Mouse (Mus musculus) olfactory bulb, adult 2 months (tissue): Measurements from ENCODE around the gene Heg1. TPM values are rescaled to one million over a fixed set of nuclear protein-coding genes. Genes with fewer than 3 reads are reported as not detected.

Source experiments
- H3K27ac ChIP-seq: fragments of 200-500 bp; 2 replicates; pipeline ENCODE4 v1.5.1; 2012; ENCODE audit warnings: low read depth, low read length; ENCODE audit not compliant: insufficient read depth
- H3K4me1 ChIP-seq: fragments of 200-500 bp; 2 replicates; pipeline ENCODE4 v1.6.1; 2012; ENCODE audit warnings: low read length; ENCODE audit not compliant: control insufficient read depth, insufficient read depth
- H3K4me3 ChIP-seq: fragments of 200-500 bp; 2 replicates; pipeline ENCODE4 v1.5.1; 2012; ENCODE audit warnings: mild to moderate bottlenecking, low read depth, low read length, moderate library complexity; ENCODE audit not compliant: insufficient read depth
- CTCF ChIP-seq: fragments of 200-500 bp; IDR thresholded peaks from 2 replicates; pipeline ENCODE4 v1.5.1; 2012; ENCODE audit warnings: low read depth, mild to moderate bottlenecking, low read length, moderate library complexity; ENCODE audit not compliant: insufficient read depth
- POLR2A ChIP-seq: fragments of 200-500 bp; IDR thresholded peaks from 2 replicates; pipeline ENCODE4 v1.6.1; 2012; ENCODE audit warnings: mild to moderate bottlenecking, low read depth, low read length, moderate library complexity; ENCODE audit not compliant: insufficient read depth
- WGBS: fragments of 180-500 bp; shearing (Covaris S2); methylation state at CpG from one replicate; pipeline ENCODE4 v1.1.7; 2018; 5-methylcytosine and 5-hydroxymethylcytosine counted together
- polyA plus RNA-seq: library from polyadenylated mRNA; stranded (reverse); fragments of >200 nt; gene quantifications from 2 replicates; pipeline ENCODE4 v1.2.4, GENCODE M21; 2012; ENCODE audit warnings: low replicate concordance; ENCODE audit not compliant: missing spikeins, insufficient read depth, insufficient read length

Heg1 gene
- polyA plus RNA-seq, 1 experiment = not detected

DNA sequence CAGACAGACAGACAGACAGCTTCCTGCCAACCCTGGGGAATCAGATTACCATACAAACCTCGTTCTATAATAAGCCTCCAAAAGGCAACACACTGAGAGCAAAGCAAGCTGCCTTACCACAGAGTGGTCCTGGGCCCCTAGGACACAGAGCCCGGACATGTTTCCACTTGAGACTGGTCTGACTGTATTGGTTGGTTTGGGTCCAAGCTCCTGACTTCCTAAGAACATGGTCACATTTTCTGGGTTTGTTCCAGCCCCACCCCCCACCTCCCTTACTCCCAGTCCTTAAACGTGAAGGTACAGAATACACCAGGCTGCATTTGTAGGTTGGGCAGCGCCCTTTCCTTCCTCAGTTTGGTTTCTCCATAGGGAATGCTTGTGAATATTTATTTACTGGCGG, 57.6 kb downstream of the Heg1 start:
- Histone ChIP-seq H3K4me1 (peaks cover 3% of the 10 kb centered on the region; the same call in 1 of the 2 replicates), H3K4me3 (no peak overlapping the region), H3K27ac (no peak overlapping the region)
- no peak for TF ChIP-seq CTCF
- TF ChIP-seq POLR2A = no peak
- WGBS = 70% methylated on average over 5 of the region's 5 CpGs

DNA sequence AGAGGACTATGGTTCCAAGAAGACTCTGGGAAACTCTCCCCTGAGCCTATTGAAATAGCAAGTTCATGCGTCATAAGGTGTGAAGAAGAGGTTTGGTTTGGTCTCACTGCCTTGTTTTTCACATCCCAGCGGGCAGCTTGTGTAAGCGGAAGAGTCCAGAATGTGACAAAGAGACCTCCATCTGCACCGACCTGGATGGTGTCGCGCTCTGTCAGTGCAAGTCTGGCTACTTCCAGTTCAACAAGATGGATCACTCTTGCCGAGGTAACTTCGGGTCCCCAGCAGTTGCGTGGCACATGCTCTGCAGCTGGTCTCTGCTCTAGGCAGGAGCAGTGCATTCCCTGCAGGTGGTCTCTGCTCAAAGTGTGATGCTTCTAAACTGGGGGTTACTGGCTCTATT, 58.1 kb downstream of the Heg1 start:
- H3K4me1 ChIP-seq = peaks cover 3% of the 10 kb centered on the region; the same call in 1 of the 2 replicates
- 79% methylated on average over 9 of the region's 9 CpGs for WGBS
- TF ChIP-seq POLR2A (no peak), CTCF (no peak)
- no peak overlapping the region for H3K27ac ChIP-seq
- no peak overlapping the region for H3K4me3 ChIP-seq

DNA sequence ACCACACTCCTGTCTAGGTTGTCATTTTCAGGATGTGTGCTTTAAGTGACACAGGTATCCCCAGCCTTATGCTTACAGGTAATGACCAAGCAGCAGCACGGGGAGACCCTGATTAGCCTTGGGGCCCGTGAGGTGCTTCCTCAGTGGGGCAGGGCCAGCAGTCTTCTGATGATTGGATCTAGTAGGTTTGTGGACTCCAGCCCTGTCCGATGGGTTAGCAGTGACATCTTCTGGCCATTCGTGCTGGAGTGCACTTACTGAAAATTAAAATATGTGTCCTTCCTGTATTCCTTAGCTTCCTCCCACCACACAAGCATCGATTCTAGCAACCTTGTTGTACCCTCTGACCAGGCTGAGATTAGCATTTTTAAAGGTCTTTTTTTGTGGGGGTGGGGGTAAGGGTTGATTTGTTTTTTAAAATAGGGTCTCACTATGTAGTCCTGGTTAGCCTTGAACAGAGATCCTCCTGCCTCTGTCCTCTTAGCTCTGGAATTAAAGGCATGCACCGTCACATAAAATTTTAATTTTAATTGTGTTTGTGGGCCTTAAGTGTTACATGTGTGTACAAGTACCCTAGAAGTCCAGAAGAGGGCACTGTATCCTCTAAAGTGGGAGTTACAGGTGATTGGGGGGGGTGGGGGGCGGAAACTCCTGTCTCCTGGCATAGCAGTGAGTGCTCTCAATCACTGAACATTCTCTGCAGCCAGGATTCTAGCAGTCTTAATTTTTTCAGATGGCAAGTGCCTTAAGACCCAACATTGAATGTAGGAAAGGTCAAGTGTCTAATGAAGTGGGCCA, 60.7 kb downstream of the Heg1 start:
- H3K4me1 ChIP-seq = no peaks in the 10 kb centered on the region
- 61% methylated on average over 7 of the region's 7 CpGs for whole genome bisulfite sequencing
- H3K4me3 ChIP-seq = no peak overlapping the region
- TF ChIP-seq CTCF (no peak), POLR2A (no peak)
- H3K27ac ChIP-seq = no peak overlapping the region

DNA sequence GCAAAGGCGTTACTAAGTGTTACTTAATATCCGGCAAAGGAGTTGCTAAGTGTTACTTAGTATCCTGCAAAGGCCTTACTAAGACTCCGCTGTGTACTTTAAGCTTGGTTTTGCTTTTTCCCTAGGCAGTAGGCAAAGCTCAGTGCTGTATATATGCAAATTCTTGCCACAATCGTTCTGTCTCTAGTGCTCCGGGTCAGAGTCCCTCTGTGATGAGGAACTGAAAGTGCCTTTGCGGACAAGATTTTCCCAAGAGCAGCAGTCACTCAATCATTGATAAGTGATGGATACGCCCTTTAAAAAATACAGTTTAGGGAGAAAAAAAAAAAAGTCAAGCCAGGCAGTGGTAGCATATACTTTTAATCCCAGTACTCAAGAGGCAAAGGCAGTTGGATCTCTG, 61.3 kb downstream of the Heg1 start:
- H3K4me1 ChIP-seq = no peaks in the 10 kb centered on the region
- no peak overlapping the region for H3K4me3 ChIP-seq
- no peak overlapping the region for H3K27ac ChIP-seq
- 85% methylated on average over 7 of the region's 7 CpGs for WGBS
- TF ChIP-seq POLR2A (no peak), CTCF (no peak)

DNA sequence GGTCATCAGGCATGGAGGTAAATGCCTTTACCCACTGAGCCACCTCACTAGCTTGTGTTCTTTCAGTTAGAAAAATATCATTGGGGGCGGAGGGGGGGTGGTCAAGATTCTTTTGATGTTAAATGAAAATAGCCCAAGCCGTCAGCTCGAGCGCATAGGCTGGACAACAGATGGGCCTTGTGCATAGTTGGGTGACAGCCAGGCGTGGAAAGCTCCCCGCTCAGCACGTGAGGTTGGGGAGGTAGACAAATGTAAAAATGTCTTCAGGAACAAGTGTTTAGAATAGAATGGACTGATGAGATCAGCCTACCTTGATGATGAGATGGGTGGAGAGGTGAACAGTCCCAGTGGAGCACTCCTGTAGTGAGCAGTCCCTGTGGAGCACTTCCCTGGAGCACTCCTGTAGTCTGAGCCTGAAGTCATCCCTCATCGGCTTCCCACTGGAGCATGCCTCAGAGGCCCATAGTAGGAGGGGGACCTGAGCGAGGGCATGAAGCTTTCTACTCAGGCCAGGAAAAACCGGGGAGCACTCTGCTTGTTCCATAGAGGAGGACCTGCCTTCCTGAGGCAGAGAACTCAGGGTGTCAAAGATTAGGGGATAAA, 62.0 kb downstream of the Heg1 start:
- Histone ChIP-seq H3K27ac (no peak overlapping the region), H3K4me1 (no peaks in the 10 kb centered on the region), H3K4me3 (no peak overlapping the region)
- 84% methylated on average over 10 of the region's 10 CpGs for WGBS
- TF ChIP-seq POLR2A (no peak), CTCF (no peak)

DNA sequence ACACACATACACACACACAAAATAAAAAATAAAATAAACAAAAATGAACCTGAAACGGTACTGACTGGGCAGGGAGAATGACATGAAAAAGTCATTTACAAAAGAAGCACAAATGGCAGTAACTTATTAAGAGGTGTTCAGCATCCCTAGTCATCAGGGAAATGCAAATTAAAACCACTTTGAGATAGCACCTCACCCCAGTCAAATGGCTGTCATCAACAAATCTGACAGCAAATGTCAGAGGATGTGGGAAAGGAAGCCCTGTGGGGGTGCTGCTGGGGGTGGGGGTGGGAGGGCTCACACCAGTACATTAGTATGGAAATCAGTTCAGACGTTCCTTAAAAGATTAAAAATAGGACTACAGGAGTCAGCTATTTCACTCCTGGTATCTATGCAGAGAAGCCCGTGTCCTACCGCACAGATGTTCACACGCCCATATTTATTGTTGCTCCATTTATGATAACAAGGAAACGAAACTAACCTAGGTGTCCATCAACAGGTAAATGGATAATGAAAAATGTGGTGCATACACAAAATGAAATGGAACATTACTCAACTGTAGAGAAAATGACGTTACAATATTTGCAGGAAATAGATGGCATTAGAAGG, 63.3 kb downstream of the Heg1 start:
- Histone ChIP-seq H3K4me1 (no peaks in the 10 kb centered on the region), H3K4me3 (no peak overlapping the region), H3K27ac (no peak overlapping the region)
- 77% methylated on average over 7 of the region's 7 CpGs for WGBS
- TF ChIP-seq POLR2A = no peak
- no peak for TF ChIP-seq CTCF

DNA sequence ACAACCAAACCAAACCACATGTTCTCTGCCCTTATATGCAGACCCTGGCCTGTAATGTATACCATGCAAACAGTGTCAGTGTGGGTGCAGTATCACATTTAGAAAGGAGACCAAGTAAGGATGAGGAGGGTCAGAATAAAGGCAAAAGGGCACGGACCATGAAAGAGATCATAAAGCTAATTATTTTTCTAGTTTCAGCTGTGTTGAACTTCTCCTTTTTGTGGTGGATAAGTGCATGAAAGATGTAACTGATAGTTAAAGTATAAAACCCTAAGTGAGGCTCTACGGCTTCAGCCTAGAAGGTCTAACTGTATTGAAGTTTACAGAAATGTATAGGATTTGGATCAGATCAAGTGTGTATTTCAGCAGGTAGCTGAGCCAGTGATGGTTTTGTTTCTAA, 63.8 kb downstream of the Heg1 start:
- H3K4me1 ChIP-seq = no peaks in the 10 kb centered on the region
- TF ChIP-seq POLR2A (no peak), CTCF (no peak)
- H3K27ac ChIP-seq = no peak overlapping the region
- no peak overlapping the region for H3K4me3 ChIP-seq
- 94% methylated on average over 2 of the region's 2 CpGs for WGBS

DNA sequence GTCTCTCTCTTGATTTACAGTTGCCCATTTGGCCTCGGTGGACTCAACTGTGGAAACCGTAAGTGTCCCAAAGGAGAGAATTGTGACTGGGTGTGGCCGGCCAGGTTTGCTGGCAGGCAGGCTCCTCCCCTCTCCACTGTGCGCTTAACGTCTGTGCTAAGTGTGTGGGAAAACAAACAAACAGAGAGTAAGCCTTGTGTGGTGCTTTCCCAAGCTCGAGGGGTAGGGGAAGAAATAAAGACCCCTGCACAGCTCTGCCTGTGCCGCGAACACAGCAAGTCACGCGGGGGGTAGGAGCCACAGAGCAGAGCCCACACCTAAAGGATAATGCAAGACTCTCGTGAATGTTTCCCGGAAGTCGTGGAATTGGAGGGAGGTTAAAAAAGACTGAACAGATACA, 67.0 kb downstream of the Heg1 start:
- TF ChIP-seq CTCF = no peak
- TF ChIP-seq POLR2A = no peak
- H3K4me3 ChIP-seq = no peak overlapping the region
- WGBS = 76% methylated on average over 13 of the region's 13 CpGs
- H3K27ac ChIP-seq = no peak overlapping the region
- H3K4me1 ChIP-seq = 0 out of 2 replicates have a peak, but pooled peaks cover 9% of the 10 kb centered on the region

DNA sequence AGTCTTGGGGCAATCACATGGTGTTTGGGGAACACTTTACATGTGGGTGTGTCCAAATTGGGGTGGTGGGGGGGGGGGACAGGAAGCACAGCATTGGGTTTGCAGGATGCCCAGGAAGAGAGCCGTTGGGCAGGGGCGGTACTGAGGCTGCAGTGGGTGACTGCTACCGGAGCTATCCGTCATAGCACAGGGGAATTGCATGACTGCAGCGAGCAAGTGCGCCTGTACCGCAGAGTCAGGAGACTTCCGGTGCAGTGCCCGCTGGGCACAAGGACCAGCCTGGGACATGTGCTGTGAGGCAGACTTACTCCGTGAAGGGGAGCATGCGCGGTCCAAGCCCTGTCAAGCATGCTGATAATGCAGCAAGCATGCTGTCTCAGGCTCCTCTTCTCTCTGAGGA, 67.4 kb downstream of the Heg1 start:
- 87% methylated on average over 12 of the region's 12 CpGs for WGBS
- TF ChIP-seq POLR2A (no peak), CTCF (no peak)
- H3K4me3 ChIP-seq = no peak overlapping the region
- 0 out of 2 replicates have a peak, but pooled peaks cover 9% of the 10 kb centered on the region for H3K4me1 ChIP-seq
- H3K27ac ChIP-seq = no peak overlapping the region
